Mouse (Mus musculus): ENCODE data around the gene Vmn1r103.
"Not testable (repeated sequence)": the region's sequence is repeated elsewhere in the genome, so short reads cannot be mapped to it uniquely, and the experiment has no call there.

Vmn1r103 gene

GRCm38 (mm10) chr7:20510434-20510833 lies at the start of gene Vmn1r103:
TSS of gene Vmn1r103 (minus strand) at chr7:20510534.
- TF ChIP-seq GATA4 (IDR thresholded peaks at IDR 0.05; ENCODE audit: insufficient replicate concordance, low read length) = not testable (repeated sequence)

- not testable (repeated sequence) for TF ChIP-seq GATA4 (IDR thresholded peaks at IDR 0.05; ENCODE audit: insufficient replicate concordance, low read length)
Measured at GRCm38 (mm10) chr7:20545657-20546056, 35.3 kb upstream of the Vmn1r103 start, which contains the start of gene Gm5726. TSS of gene Gm5726 (minus strand) at chr7:20545757.

- not testable (repeated sequence) for TF ChIP-seq GATA4 (IDR thresholded peaks at IDR 0.05; ENCODE audit: insufficient replicate concordance, low read length)
Measured at GRCm38 (mm10) chr7:20533537-20533936, 23.2 kb upstream of the Vmn1r103 start, which contains the start of gene Vmn1r104. TSS of gene Vmn1r104 (plus strand) at chr7:20533837.

- TF ChIP-seq GATA4 (IDR thresholded peaks at IDR 0.05; ENCODE audit: insufficient replicate concordance, low read length) = not testable (repeated sequence)
Measured at GRCm38 (mm10) chr7:20474825-20475224, 35.5 kb downstream of the Vmn1r103 start, which contains the start of gene Gm10670. TSS of gene Gm10670 (minus strand) at chr7:20474925.
